Mouse (Mus musculus) neural tube, embryonic 12.5 days (tissue): Measurements from ENCODE around the gene Tubb1. TPM values are rescaled to one million over a fixed set of nuclear protein-coding genes. Genes with fewer than 3 reads are reported as not detected.
A peak's percentile ranks its signal among the peaks of the same experiment; 100 is the strongest.

Experiments used
- ATAC-seq: fragments of 200-750 bp; cut with Nextera tagmentation; 2 replicates; pipeline ENCODE4 v1.8.0; 2017; ENCODE audit warnings: low read depth, mild to moderate bottlenecking, moderate TSS enrichment, moderate library complexity; ENCODE audit not compliant: low FRiP score
- H3K27ac ChIP-seq: fragments of 300-500 bp; sonication (generic); 2 replicates; pipeline ENCODE4 v1.5.1; 2016
- H3K27me3 ChIP-seq: fragments of 300-500 bp; sonication (generic); replicated peaks from 2 replicates; pipeline ENCODE4 v1.6.1; 2016; ENCODE audit warnings: mild to moderate bottlenecking
- H3K36me3 ChIP-seq: fragments of 300-500 bp; sonication (generic); 2 replicates; pipeline ENCODE4 v1.6.1; 2016; ENCODE audit warnings: mild to moderate bottlenecking
- H3K4me1 ChIP-seq: fragments of 300-500 bp; sonication (generic); 2 replicates; pipeline ENCODE4 v1.6.1; 2016
- H3K4me2 ChIP-seq: fragments of 300-500 bp; sonication (generic); replicated peaks from 2 replicates; pipeline ENCODE4 v1.6.1; 2016; ENCODE audit warnings: mild to moderate bottlenecking
- H3K4me3 ChIP-seq: fragments of 300-500 bp; sonication (generic); 2 replicates; pipeline ENCODE4 v1.5.1; 2016
- H3K9ac ChIP-seq: fragments of 300-500 bp; sonication (generic); 2 replicates; pipeline ENCODE4 v1.6.1; 2016; ENCODE audit warnings: mild to moderate bottlenecking
- H3K9me3 ChIP-seq: fragments of 300-500 bp; sonication (generic); 2 replicates; pipeline ENCODE4 v1.6.1; 2016; ENCODE audit warnings: mild to moderate bottlenecking
- WGBS: fragments of 180-500 bp; shearing (Covaris S2); methylation state at CpG from one replicate; pipeline ENCODE4 v1.1.7; 2016; 5-methylcytosine and 5-hydroxymethylcytosine counted together
- polyA plus RNA-seq: library from polyadenylated mRNA; unstranded; fragments of >200 nt; fragmentation: Nextera tagmentation; extraction: Ambion mirVana; gene quantifications from 2 replicates; pipeline ENCODE4 v1.2.1, GENCODE M21; 2016

The Tubb1 gene
- polyA plus RNA-seq, 1 experiment from 2014 or later = 3.4 TPM

DNA sequence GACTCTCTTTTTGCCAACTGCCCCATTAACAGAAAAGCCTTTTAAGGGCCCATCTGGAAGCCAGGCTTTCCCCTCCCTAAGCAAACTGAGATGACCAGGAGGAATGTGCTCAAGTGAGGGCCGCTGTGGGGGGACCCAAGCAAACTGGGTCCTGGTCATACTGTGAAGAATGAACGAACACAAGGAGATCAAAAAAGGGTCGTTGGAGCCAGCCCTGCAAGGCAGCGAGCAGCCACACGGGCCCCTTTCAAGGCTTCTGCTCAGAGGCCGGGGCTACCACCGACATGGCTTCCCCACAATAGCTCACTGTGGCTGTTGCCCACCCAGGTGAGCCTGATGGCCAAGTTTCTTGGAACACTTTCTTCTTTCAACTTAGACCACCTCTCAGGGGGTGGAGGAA, 4.0 kb upstream of the Tubb1 start:
- 37% methylated on average over 7 of the region's 7 CpGs for WGBS
- Histone ChIP-seq H3K27ac (no peak overlapping the region), H3K4me1 (0 out of 2 replicates have a peak, but pooled peaks cover 3% of the 10 kb centered on the region), H3K9ac (no peak overlapping the region), H3K4me3 (no peak overlapping the region), H3K9me3 (no peaks in the 10 kb centered on the region), H3K27me3 (no peaks in the 10 kb centered on the region), H3K36me3 (no peaks in the 10 kb centered on the region), H3K4me2 (no peak overlapping the region)
- ATAC-seq = no peak

GRCm38 (mm10) chr2:174446905-174447304, 3.6 kb upstream of the Tubb1 start:
- Histone ChIP-seq H3K4me3 (no peak overlapping the region), H3K36me3 (no peaks in the 10 kb centered on the region), H3K9me3 (no peaks in the 10 kb centered on the region), H3K4me1 (0 out of 2 replicates have a peak, but pooled peaks cover 3% of the 10 kb centered on the region), H3K27ac (no peak overlapping the region), H3K9ac (no peak overlapping the region), H3K4me2 (no peak overlapping the region), H3K27me3 (no peaks in the 10 kb centered on the region)
- WGBS = 68% methylated on average over 8 of the region's 8 CpGs
- no peak for ATAC-seq

GRCm38 (mm10) chr2:174448405-174448804, 2.1 kb upstream of the Tubb1 start:
- no peaks in the 10 kb centered on the region for H3K4me1 ChIP-seq
- H3K4me3 ChIP-seq = no peak overlapping the region
- no peak overlapping the region for H3K27ac ChIP-seq
- WGBS = 80% methylated on average over 4 of the region's 4 CpGs
- H3K4me2 ChIP-seq = no peak overlapping the region
- H3K36me3 ChIP-seq = no peaks in the 10 kb centered on the region
- H3K9ac ChIP-seq = no peak overlapping the region
- no peaks in the 10 kb centered on the region for H3K9me3 ChIP-seq
- H3K27me3 ChIP-seq = no peaks in the 10 kb centered on the region
- no peak for ATAC-seq

- no peaks in the 10 kb centered on the region for H3K36me3 ChIP-seq
- no peak overlapping the region for H3K9ac ChIP-seq
- no peak overlapping the region for H3K4me3 ChIP-seq
- H3K27me3 ChIP-seq = no peaks in the 10 kb centered on the region
- 82% methylated on average over 7 of the region's 7 CpGs for WGBS
- H3K27ac ChIP-seq = no peak overlapping the region
- ATAC-seq = no peak
- no peak overlapping the region for H3K4me2 ChIP-seq
- no peaks in the 10 kb centered on the region for H3K9me3 ChIP-seq
- H3K4me1 ChIP-seq = no peaks in the 10 kb centered on the region
These were observed 3.2 kb downstream of the Tubb1 start for GRCm38 (mm10) chr2:174453681-174454080.

DNA sequence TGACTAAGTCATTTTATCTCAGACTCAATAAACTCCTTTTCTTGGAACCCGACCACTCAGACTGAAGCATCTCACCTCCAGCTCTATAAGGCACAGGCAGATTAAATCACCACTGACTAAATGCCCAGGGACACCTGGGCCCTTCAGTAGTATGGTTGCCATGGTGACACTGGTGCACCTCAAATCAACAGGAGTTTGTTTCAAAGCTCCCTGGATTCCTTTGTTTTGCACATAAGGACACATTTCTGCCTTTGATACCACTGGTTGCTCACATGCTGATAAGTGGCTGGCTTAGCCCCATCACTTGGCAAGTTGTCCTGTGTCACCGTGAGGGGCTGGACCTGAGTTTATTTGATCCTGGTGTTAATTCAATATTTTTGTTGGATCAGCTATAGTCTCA, 8.9 kb downstream of the Tubb1 start:
- no peak overlapping the region for H3K4me2 ChIP-seq
- no peak overlapping the region for H3K4me3 ChIP-seq
- peaks cover 25% of the 10 kb centered on the region for H3K36me3 ChIP-seq
- H3K9ac ChIP-seq = no peak overlapping the region
- no peak for ATAC-seq
- no peaks in the 10 kb centered on the region for H3K9me3 ChIP-seq
- H3K4me1 ChIP-seq = peaks cover 7% of the 10 kb centered on the region
- 70% methylated on average over 2 of the region's 2 CpGs for WGBS
- H3K27me3 ChIP-seq = no peaks in the 10 kb centered on the region
- H3K27ac ChIP-seq = no peak overlapping the region

DNA sequence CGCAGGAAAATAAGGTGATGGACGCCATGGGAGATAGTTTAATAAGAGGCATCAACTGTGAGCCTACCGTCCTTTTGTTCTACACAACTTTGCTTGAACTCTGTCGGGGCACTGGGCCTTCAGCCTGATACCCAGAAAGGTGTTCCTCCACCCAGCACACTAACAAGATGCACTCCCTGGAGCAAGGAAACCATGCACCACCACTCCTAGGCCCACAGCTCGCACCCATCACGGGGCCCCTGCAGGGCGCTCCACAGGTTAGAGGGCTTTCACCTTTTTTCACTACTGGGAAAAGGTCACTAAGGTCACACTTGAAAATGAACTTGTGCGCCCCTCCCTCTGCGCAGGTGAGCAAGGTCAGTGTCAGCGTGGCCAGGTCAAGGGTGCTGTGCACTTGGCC, 12.9 kb downstream of the Tubb1 start:
- Histone ChIP-seq H3K4me2 (peak overlapping the region; percentile 93), H3K4me3 (peak overlapping the region; percentile 79), H3K27me3 (no peaks in the 10 kb centered on the region), H3K4me1 (peaks cover 7% of the 10 kb centered on the region), H3K9me3 (no peaks in the 10 kb centered on the region), H3K27ac (no peak overlapping the region), H3K36me3 (peaks cover 51% of the 10 kb centered on the region), H3K9ac (peak overlapping the region; percentile 73)
- 47% methylated on average over 10 of the region's 10 CpGs for WGBS
- ATAC-seq = peak; percentile 51

DNA sequence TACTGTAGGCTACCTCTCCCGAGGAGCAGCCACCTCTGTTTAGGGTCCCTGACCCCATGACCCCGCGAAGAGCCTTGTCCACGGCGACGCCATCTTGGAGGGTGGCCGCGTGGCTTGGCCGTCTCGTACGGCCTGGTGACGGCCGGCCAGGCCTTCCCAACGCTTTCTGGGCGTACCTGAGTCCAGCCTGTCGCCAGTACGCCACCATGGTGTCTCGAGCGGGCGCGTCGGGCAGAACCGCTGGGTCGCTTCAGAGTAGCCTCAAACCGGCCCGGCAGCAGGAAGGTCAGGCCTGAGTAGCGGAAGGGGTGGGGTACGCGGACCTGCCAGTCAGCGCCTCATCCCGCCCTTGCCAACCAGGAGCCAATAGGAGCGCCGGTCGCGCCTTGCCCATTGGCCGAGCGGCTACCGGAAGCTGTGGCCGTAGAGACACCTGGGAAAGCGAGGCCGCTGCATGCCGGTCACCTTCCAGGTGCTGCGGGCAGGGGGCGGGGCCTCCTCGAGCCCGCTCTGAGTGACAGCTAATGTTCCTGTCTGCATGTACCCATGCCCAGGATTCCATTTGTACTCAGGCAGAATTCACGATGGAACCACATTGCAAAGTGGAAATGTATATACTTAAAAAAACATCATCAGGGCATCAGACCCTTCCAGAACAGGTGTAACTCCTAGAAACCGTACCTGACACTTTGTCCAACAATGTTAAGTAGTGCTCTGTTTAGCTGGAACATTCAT, 13.5 kb downstream of the Tubb1 start, which contains the start of gene Atp5e:
Gene Atp5e (minus strand): TSS at position 317 of the 735 bp plus-strand sequence.
- Histone ChIP-seq H3K9ac (peak within 1 kb of the TSS; percentile 73), H3K9me3 (no peaks in the 10 kb centered on the region), H3K4me2 (peak within 1 kb of the TSS; percentile 93), H3K27ac (no peak within 1 kb of the TSS), H3K4me1 (peaks cover 7% of the 10 kb centered on the region), H3K36me3 (peaks cover 55% of the 10 kb centered on the region), H3K4me3 (peak within 1 kb of the TSS; percentile 79), H3K27me3 (no peaks in the 10 kb centered on the region)
- peak; percentile 99 for ATAC-seq
- 3% methylated on average over 48 of the region's 48 CpGs for WGBS

DNA sequence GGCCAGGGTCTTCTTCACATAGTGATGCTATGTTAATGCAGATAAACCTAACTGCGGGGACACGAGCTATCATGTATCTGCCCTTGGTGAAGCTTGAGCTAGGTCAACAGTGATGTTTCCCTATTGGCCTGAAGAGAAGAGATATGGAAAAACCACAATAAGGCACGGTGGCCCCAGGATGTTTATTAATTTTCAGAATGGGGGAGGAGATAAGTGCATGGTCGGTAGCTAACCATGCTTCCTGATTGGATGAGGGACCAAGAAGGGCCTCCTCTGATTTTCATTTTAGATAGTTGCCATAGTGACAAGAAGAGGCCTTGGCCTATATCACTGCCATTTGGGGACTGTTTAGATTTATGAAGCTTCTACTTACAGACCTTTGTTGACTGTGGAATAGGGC, 19.8 kb downstream of the Tubb1 start:
- H3K4me3 ChIP-seq = no peak overlapping the region
- no peaks in the 10 kb centered on the region for H3K27me3 ChIP-seq
- H3K27ac ChIP-seq = no peak overlapping the region
- WGBS = 94% methylated on average over 4 of the region's 4 CpGs
- ATAC-seq = no peak
- H3K36me3 ChIP-seq = peaks cover 35% of the 10 kb centered on the region
- 0 out of 2 replicates have a peak, but pooled peaks cover 3% of the 10 kb centered on the region for H3K4me1 ChIP-seq
- H3K9me3 ChIP-seq = no peaks in the 10 kb centered on the region
- H3K4me2 ChIP-seq = no peak overlapping the region
- no peak overlapping the region for H3K9ac ChIP-seq

DNA sequence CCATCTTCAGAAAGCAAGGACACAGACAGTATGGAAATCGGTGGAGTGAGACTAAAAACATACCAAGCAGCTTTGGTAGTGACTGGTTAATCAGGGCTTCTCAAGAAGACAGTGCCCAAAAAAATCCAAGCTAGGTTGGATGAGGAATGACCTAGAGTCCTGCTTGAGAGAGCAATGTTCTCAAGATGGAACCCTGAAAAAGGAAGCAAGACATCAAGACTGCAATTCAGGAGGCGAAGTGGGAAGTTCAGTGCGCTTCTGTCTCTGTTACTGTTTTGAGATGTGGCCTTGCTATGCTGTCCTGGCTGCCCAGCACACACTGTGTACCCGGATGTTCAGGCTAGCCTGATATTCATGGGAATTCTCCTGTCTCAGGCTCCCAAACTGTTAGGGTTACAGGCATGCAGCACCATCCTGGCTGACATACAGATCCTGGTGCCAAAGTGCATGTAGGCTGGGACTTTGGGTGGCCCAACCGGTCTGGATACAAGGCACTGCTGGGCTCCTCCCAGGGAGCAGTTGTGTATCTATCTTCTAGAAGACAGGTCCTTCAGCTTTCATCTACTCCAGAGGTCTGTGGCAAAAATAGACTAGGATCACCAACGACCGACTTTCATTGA, 20.4 kb downstream of the Tubb1 start:
- Histone ChIP-seq H3K27ac (no peak overlapping the region), H3K9me3 (no peaks in the 10 kb centered on the region), H3K27me3 (no peaks in the 10 kb centered on the region), H3K4me1 (0 out of 2 replicates have a peak, but pooled peaks cover 3% of the 10 kb centered on the region), H3K4me3 (no peak overlapping the region), H3K9ac (no peak overlapping the region), H3K36me3 (peaks cover 29% of the 10 kb centered on the region), H3K4me2 (no peak overlapping the region)
- ATAC-seq = no peak
- 95% methylated on average over 7 of the region's 7 CpGs for WGBS

GRCm38 (mm10) chr2:174472407-174472806, 21.9 kb downstream of the Tubb1 start:
- Histone ChIP-seq H3K4me1 (0 out of 2 replicates have a peak, but pooled peaks cover 3% of the 10 kb centered on the region), H3K27ac (peak overlapping the region; percentile 10; the same call in 1 of the 2 replicates), H3K9ac (peak overlapping the region; percentile 73), H3K4me2 (peak overlapping the region; percentile 80), H3K4me3 (peak overlapping the region; percentile 80), H3K9me3 (no peaks in the 10 kb centered on the region), H3K27me3 (no peaks in the 10 kb centered on the region), H3K36me3 (peaks cover 16% of the 10 kb centered on the region; the same call in 1 of the 2 replicates)
- peak; percentile 70 for ATAC-seq
- WGBS = 7% methylated on average over 30 of the region's 30 CpGs

GRCm38 (mm10) chr2:174472818-174473549, 22.5 kb downstream of the Tubb1 start, which contains the start of gene Prelid3b:
TSS of gene Prelid3b (minus strand) at chr2:174473081.
- H3K27me3 ChIP-seq = no peaks in the 10 kb centered on the region
- H3K9ac ChIP-seq = peak within 1 kb of the TSS; percentile 73
- ATAC-seq = peak; percentile 98
- no peaks in the 10 kb centered on the region for H3K9me3 ChIP-seq
- H3K4me1 ChIP-seq = 0 out of 2 replicates have a peak, but pooled peaks cover 3% of the 10 kb centered on the region
- H3K4me3 ChIP-seq = peak within 1 kb of the TSS; percentile 80
- peaks cover 14% of the 10 kb centered on the region; the same call in 1 of the 2 replicates for H3K36me3 ChIP-seq
- peak within 1 kb of the TSS; percentile 10; the same call in 1 of the 2 replicates for H3K27ac ChIP-seq
- H3K4me2 ChIP-seq = peak within 1 kb of the TSS; percentile 80
- 1% methylated on average over 53 of the region's 53 CpGs for WGBS

GRCm38 (mm10) chr2:174473550-174473927, 23.0 kb downstream of the Tubb1 start:
- Histone ChIP-seq H3K9ac (peak overlapping the region; percentile 73; the same call in 1 of the 2 replicates), H3K4me3 (no peak overlapping the region), H3K4me2 (peak overlapping the region; percentile 80), H3K27ac (no peak overlapping the region), H3K4me1 (0 out of 2 replicates have a peak, but pooled peaks cover 3% of the 10 kb centered on the region), H3K36me3 (peaks cover 9% of the 10 kb centered on the region; the same call in 1 of the 2 replicates), H3K9me3 (no peaks in the 10 kb centered on the region), H3K27me3 (no peaks in the 10 kb centered on the region)
- no peak for ATAC-seq
- WGBS = 85% methylated on average over 5 of the region's 5 CpGs
